Mouse (Mus musculus) testis, adult 2 months (tissue): ENCODE data around the gene Urad. TPM values are rescaled to one million over a fixed set of nuclear protein-coding genes. Genes with fewer than 3 reads are reported as not detected.

ENCODE experiments used
- H3K27ac ChIP-seq: fragments of 200-500 bp; 2 replicates; pipeline ENCODE4 v1.5.1; 2012; ENCODE audit warnings: low read depth, low read length; ENCODE audit not compliant: control insufficient read depth, insufficient read depth
- H3K27me3 ChIP-seq: fragments of 200-500 bp; 2 replicates; pipeline ENCODE4 v1.6.1; 2012; ENCODE audit warnings: mild to moderate bottlenecking, low read length, moderate library complexity; ENCODE audit not compliant: control insufficient read depth, insufficient read depth
- H3K36me3 ChIP-seq: fragments of 200-500 bp; 2 replicates; pipeline ENCODE4 v1.6.1; 2012; ENCODE audit warnings: mild to moderate bottlenecking, low read length; ENCODE audit not compliant: control insufficient read depth, insufficient read depth
- H3K4me1 ChIP-seq: fragments of 200-500 bp; 2 replicates; pipeline ENCODE4 v1.6.1; 2012; ENCODE audit warnings: low read length; ENCODE audit not compliant: control insufficient read depth, insufficient read depth
- H3K4me3 ChIP-seq: fragments of 200-500 bp; 2 replicates; pipeline ENCODE4 v1.5.1; 2012; ENCODE audit warnings: low read depth, mild to moderate bottlenecking, low read length, moderate library complexity, mixed read lengths; ENCODE audit not compliant: control insufficient read depth
- CTCF ChIP-seq: fragments of 200-500 bp; IDR thresholded peaks from 2 replicates; pipeline ENCODE4 v1.5.1; 2012; ENCODE audit warnings: low read depth, mild to moderate bottlenecking, inconsistent platforms, low read length, moderate library complexity; ENCODE audit not compliant: control insufficient read depth, insufficient read depth, insufficient replicate concordance
- POLR2A ChIP-seq: fragments of 200-500 bp; IDR thresholded peaks from 2 replicates; pipeline ENCODE4 v1.6.1; 2012; ENCODE audit warnings: low read depth, mild to moderate bottlenecking, inconsistent platforms, low read length, moderate library complexity; ENCODE audit not compliant: control insufficient read depth
- polyA plus RNA-seq: library from polyadenylated mRNA; depleted of rRNA; stranded (reverse); fragments of >200 nt; gene quantifications from 2 replicates; pipeline ENCODE4 v1.2.3, GENCODE M21; 2012; rRNA removed

Urad gene
- not detected in 2 replicates for polyA plus RNA-seq

GRCm38 (mm10) chr5:147322183-147322582, at the start of gene Urad:
Gene Urad, minus strand, starts transcription at chr5:147322440.
- no peaks in the 10 kb centered on the region for H3K36me3 ChIP-seq
- H3K4me1 ChIP-seq: no peaks in the 10 kb centered on the region
- no peak within 1 kb of the TSS for H3K27ac ChIP-seq
- no peak within 1 kb of the TSS for H3K4me3 ChIP-seq
- H3K27me3 ChIP-seq: no peaks in the 10 kb centered on the region
- TF ChIP-seq POLR2A (no peak), CTCF (no peak)

GRCm38 (mm10) chr5:147370276-147370675, 48.0 kb upstream of the Urad start:
- Histone ChIP-seq H3K4me1 (no peaks in the 10 kb centered on the region), H3K36me3 (no peaks in the 10 kb centered on the region), H3K4me3 (no peak overlapping the region), H3K27me3 (no peaks in the 10 kb centered on the region), H3K27ac (no peak overlapping the region)
- TF ChIP-seq POLR2A (no peak), CTCF (no peak)

GRCm38 (mm10) chr5:147368221-147368620, 46.0 kb upstream of the Urad start:
- Histone ChIP-seq H3K27ac (no peak overlapping the region), H3K36me3 (no peaks in the 10 kb centered on the region), H3K4me3 (no peak overlapping the region), H3K27me3 (no peaks in the 10 kb centered on the region), H3K4me1 (no peaks in the 10 kb centered on the region)
- TF ChIP-seq CTCF: no peak
- TF ChIP-seq POLR2A: no peak

DNA sequence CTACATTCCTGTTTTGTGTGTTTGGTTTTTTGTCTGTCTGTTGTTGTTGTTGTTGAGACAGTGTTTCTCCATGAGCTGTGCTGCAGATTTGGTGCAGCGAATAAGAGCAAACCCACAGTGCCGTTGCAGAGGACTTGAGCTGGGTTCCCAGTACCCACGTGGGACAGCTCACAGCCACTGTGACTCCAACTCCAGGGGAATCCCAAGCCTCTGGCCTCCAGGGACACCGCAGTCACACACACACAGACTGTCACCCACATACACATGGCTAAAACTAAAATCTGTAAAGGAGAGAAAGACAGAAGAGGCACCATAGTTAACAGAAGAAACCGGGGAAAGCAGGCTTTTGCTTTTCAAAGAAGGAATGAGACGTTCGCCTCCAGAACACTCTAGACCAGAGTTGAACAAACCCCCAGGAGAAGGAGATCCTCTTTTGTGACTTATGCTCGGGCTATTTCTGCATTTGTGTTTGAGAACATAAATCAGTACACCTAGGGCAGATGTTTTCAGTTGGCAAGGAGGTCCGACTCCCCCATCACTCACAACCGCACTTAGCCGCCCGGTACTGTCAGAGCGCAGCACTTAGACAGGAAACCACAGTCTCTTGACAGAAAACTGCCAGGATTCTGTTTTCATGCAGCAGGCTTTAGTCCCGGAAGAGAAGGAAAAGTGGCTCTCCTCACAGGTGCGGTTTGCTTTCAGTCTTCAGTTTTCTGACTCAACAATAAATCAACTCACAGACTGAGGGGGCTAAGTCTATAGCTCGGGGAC, 43.9 kb upstream of the Urad start:
- no peaks in the 10 kb centered on the region for H3K27me3 ChIP-seq
- TF ChIP-seq POLR2A (no peak), CTCF (no peak)
- H3K4me3 ChIP-seq: no peak overlapping the region

GRCm38 (mm10) chr5:147363054-147363453, 40.8 kb upstream of the Urad start:
- H3K27me3 ChIP-seq: no peaks in the 10 kb centered on the region
- no peak overlapping the region for H3K27ac ChIP-seq
- peaks cover 5% of the 10 kb centered on the region; the same call in 1 of the 2 replicates for H3K4me1 ChIP-seq
- H3K4me3 ChIP-seq: no peak overlapping the region
- H3K36me3 ChIP-seq: no peaks in the 10 kb centered on the region
- no peak for TF ChIP-seq CTCF
- TF ChIP-seq POLR2A: no peak

More for the DNA sequence above, 43.9 kb upstream of the Urad start:
- Histone ChIP-seq H3K36me3 (no peaks in the 10 kb centered on the region), H3K4me1 (no peaks in the 10 kb centered on the region), H3K27ac (no peak overlapping the region)

DNA sequence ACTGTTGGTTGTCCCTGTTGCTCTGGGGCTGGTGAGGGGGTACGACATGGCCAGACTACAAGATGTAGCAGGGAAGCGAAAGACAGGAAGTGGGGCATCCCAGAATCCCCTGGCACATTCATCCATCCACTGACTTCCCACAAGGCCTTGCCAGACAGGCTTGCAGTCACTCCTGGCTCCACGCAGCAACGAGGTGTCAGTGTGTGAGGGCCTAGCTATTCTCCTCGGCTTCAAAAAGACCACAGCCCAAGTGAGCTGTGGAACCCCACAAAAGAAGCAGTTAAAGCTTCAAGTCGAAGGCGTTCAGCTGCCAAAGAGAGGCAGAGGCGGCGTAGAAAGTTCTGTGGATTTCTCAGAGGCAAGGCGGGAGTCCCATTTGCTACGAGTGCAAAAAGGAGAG, 36.2 kb upstream of the Urad start:
- TF ChIP-seq POLR2A (no peak), CTCF (no peak)
- peaks cover 5% of the 10 kb centered on the region; the same call in 1 of the 2 replicates for H3K4me1 ChIP-seq
- H3K27ac ChIP-seq: no peak overlapping the region
- H3K4me3 ChIP-seq: no peak overlapping the region; the same call in 1 of the 2 replicates
- H3K36me3 ChIP-seq: no peaks in the 10 kb centered on the region
- H3K27me3 ChIP-seq: no peaks in the 10 kb centered on the region

GRCm38 (mm10) chr5:147357536-147357935, 35.3 kb upstream of the Urad start:
- H3K27ac ChIP-seq: no peak overlapping the region
- H3K36me3 ChIP-seq: no peaks in the 10 kb centered on the region
- peaks cover 5% of the 10 kb centered on the region; the same call in 1 of the 2 replicates for H3K4me1 ChIP-seq
- no peak for TF ChIP-seq POLR2A
- TF ChIP-seq CTCF: peak; percentile 96
- H3K4me3 ChIP-seq: no peak overlapping the region
- no peaks in the 10 kb centered on the region for H3K27me3 ChIP-seq
